Mouse (Mus musculus): ENCODE data around the gene Snap29.

Snap29 gene

DNA sequence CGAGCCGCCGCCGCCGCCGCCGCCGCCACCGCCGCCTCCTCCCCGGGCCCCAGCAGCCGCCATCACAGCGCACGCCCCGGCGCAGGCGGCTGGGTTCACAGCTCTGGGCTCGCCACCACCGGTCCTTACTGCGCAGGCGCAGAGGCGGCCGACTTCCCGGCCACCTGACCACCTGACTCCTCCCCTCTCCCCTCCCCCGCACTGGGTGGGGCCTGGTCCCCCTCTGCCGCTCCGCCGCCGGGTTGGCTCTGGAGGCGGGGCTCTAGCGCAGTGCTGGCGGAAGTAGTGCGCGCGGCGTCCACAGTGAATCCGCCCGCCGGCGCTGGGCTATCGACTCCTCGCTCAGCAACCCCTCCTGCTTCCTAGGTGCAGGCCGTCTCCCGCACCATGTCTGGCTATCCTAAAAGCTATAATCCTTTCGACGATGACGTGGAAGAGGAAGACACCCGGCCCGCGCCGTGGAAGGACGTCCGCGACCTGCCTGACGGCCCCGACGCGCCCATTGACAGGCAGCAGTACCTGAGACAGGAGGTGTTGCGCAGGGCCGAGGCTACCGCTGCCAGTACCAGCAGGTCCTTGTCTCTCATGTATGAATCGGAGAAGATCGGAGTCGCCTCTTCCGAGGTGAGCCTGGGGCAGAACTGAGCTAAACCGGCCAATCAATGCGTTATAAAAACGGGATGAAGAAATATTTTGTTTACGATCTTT, at the start of gene Snap29, which contains the start of gene Pi4ka:
Gene Snap29 (plus strand): TSS at position 251 of the 708 bp plus-strand sequence.
Gene Pi4ka (minus strand): TSS at position 579 of the 708 bp plus-strand sequence.
- peak; percentile 99 for DNase-seq (ENCODE audit: low spot score)

DNA sequence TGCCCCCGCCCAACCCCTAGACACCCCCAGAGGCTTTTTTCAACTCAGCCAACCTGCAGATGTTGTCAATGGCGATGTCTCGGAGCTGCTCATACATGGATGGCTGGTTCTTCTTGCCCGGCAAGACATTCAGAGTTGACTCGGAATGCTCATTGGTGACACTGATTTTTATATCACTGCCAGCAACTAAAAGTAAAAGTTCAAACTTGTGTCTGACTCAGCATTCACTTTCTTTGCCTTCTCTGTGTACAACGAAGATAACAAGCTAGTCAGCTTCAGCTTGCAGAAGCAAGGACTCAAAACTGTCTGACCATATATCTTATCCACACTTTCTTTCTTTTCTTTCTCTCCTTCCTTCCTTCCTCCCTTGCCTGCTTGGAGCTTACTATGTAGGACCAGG, 49.8 kb upstream of the Snap29 start:
- DNase-seq (ENCODE audit: low spot score) = no peak

DNA sequence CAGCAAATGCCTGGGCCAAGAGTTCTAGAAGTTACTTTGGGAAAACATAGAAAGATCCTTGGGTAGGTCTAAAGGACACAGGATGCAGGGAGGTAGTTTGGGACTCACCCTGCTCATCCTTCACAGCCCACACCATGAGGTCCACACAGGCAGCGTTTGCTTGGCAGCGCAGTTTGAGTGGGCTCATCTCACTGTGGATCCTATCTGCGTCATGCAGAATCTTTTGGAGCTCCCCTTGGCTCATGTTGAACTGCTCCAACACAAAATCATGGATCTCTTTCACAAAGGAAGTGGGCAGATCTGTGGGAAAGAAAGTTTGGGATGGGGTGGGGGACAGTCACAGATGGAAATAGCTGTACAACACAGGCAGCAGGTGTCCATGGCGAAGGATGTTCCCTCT, 47.0 kb upstream of the Snap29 start:
- DNase-seq (ENCODE audit: low spot score) = no peak

DNA sequence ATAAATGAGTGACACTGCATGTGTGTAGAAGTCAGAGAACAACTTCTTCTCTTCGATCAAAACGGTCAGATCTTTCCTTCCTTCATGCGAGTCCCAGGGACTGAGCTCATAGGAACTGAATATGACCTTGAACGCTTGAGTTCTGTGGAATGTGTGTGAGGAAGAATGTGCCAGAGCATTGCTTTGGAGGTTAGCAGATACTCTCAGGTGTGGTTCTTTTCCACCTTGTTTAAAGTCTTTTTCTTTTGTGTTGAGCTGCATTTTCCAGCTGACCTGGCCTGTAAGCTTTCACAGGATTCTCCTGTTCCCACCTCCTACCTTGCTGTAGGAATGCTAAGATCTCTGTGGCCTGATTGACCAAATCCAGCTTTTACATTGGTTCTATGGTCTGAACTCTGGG, 23.5 kb upstream of the Snap29 start:
- DNase-seq (ENCODE audit: low spot score) = no peak

DNA sequence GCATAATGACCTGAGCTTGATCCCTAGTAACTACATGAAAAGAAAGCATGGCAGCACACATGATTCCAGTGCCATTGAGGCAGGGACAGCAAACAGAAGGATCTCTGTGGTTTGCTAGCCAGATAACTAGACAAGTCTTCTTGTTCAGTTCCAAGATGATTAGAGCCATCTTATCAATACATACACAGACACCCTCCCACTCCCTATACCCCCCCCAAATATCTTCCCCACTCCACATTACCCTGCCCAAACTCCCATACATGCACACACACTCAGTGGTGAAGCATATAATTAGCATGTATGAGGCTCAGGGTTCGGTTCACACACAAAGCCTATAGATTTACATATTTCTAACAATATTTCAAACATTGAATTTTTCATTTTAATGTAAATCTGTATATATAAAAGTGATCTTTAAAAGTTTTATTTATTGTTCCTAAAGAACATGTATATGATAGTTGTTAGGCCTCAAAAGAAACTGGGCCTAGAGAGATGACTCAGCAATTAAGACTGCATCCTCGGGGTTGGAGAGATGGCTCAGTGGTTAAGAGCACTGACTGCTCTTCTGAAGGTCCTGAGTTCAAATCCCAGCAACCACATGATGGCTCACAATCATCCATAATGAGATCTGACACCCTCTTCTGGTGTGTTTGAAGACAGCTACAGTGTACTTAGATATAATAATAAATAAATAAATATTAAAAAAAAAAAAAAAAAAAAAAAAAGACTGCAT, 22.0 kb upstream of the Snap29 start:
- DNase-seq (ENCODE audit: low spot score) = no peak

DNA sequence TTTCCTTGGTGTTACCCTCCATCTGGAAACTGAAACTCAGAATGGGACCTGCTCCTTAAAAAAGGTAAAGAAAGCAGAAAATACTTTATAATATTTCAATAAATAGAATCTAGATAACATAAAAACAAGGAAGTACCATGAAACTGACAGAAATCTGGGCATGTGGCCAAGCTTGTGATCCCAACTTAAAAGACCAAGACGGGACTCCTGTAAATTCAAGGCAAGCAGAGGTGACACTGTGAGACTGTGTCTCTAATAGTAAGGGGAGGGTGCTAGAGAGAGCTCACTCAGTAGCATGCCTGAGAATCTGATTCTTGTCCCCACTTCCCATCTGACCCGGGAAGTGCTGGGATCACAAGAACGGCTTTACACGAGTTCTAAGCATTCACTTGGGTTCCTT, 13.0 kb upstream of the Snap29 start:
- DNase-seq (ENCODE audit: low spot score) = no peak

DNA sequence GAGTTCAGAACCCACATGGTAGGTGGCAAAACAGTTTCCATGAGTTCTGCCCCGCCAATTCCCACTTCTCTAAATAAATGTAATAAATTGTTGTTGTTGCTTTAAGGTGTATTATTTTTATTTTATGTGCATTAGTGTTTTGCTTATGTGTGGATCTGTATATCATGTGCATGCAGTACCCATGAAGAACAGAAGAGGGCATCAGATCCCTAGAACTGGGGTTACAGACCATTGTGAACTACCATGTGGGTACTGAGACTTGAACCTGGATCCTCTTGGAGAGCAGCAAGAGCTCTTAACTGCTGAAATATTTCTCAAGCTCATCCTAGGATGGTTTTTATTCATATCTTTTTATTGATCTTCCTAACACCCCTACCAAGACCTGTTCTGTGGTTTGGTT, 2.9 kb upstream of the Snap29 start:
- DNase-seq (ENCODE audit: low spot score) = peak; percentile 13

DNA sequence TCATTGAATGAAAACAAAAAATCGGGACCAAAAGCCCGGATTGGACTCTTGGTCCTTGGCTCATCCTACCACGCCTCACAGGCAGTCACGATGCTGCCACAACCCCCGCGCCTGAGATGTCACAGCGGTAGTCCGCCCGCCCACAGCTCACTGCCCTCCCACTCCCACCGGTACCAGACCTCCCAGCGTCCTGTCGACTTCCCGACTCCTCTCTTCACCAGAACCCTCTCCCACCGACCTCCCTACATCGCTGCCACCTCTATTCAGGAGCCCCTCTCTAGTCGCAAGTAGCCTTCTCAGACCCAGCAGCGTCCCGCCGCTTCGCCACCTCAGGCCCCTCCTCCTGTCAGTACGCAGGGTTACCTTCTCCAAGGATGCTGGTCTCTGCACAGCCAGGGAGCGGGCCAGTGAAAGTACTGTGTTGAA, 502 bp upstream of the Snap29 start:
- no peak for DNase-seq (ENCODE audit: low spot score)

DNA sequence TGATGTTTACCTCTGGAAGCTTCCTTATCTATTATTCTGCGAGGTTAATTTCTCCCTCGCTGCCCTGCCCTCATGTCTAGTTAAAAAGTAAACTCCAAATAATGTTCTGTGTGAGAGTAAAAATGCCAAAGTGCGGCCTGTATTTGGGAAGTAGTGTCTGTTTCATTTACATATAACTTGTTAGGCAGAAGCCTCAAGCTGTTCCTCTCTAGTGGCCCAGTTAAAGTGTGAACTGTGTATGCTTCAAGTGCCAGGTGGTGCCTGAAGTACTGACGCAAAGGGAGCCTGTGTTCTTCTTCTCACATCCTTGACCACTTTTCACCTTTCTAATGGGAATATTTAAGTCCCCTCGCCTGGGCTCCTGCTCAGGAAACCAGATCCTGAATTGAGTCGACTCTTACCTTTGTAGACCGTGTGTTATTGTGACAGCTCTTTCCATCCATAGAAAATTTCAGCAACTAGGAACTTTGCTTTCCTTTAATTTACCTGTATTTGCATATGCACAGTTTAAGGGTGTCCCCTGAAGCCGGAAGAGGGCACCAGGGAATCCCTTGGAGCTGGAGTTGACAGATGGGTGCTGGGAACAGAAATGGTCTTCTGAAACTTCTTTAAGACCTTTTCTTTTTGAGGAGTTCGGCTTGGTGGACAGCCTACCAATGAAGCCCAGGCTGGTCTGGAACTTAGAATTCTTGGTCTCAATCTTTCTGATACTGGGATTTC, 886 bp downstream of the Snap29 start:
- no peak for DNase-seq (ENCODE audit: low spot score)

DNA sequence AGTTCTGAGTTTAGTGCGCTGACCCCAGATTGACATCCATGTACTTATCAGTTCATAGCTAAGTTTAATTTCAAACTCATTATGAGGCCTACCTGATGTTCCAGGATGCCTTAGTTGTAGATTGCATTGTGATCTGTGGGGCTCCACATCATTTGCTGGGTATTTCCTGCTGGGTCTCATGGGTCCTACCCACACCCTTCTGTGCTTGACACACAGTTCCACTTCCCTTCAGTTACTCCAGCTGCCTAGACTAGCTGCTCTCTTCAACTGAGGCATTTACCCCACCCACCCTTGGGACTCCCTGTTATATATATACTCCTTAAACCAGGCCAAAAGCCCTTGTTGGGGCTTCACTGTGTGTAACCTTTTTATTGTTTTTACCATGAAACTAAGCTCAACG, 3.3 kb downstream of the Snap29 start:
- DNase-seq (ENCODE audit: low spot score) = no peak

DNA sequence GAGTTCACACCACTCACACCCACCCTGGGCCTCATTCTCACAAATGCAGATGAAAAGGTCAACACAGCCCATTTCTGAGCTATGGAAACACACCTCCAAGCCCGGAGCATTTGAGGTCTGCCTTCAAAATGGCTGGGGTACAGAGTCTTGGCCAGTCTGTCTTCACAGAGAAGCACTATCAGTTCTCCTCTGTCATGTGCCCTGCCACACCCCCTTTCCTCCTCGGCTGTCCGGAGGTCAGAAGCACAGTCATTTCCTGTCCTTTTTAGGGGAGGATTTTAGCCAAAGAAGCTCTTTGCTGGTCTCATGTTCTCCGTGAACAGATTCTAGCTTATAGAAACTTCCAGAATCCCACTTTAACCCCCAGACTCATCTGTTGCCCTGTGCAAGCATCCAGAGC, 4.4 kb downstream of the Snap29 start:
- DNase-seq (ENCODE audit: low spot score) = peak; percentile 59

DNA sequence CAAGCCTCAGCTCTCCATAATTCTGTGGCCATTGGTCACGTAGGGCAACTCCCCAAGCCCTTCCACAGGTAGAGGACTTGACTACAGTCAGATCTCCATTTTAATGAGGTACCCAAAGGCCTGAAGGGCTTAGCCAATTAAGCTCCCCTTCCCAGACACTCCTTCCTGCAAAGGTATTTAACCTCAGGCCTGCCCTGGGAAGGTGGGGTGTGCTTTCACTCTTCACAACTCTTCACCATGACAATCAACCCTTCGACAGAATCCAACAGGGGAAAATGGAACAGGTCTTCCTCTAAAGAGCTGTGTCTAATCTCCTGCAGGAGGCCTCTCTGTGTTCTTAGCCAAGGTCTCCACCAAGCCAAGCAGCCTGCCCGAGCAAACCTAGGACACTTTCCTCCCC, 17.2 kb downstream of the Snap29 start:
- no peak for DNase-seq (ENCODE audit: low spot score)

DNA sequence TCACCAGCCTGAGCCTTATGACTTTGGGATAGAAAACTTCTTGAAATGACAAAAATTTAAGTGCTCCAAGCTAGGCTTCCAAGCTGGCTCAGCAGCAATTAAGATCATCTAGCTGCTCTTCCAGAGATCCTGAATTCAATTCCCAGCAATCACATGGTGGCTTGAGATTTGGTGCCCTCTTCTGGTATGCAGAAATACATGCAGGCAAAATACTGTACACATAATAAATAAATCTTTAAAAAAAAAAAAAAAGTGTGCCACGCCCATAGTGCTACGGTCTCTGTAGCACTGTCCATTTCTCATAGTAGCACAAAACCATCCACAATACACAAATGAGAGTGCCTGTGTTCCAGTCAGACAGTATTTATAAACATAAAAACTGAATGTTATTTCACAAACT, 26.8 kb downstream of the Snap29 start:
- DNase-seq (ENCODE audit: low spot score) = no peak

DNA sequence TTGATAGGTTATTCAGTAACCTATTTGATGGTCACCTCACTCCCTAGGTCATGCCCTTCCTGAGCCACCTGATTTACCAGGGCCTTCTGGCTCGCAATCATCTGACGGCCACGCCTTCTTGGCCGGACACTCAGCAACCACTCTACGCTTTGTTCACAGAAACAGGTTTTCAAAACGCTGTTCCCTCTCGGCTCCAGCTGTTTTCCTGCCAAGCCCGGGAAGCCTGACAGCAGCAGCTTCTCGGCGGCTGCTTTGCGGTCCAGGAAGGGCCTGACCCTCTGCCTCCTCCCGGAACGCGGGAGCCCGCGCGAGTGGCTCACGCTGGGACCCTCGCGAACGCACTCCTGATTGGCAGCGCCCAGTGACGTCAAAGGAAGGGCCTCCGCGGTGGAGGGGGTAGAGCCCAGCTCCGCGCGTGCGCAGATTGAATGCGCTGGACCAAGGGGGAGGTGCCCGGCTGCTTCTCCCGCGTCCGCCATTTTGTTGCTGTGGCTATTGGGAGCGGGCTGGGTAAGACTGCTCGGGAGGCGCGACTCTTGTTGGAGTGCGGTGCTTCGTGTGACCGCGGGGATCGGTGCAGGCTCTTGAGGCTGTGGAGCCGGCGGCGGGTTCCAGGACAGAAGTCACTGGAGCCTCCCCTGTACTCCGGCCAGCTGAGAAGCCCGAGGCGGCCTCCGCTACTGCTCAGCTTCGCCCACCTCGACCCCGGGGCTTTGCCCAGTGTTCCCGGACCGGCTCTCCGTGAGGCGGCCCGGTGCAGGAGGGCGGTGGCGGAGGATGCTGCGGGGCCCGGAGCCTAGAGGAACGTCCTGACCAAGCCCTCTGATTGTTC, 46.0 kb downstream of the Snap29 start, which contains the start of gene Crkl:
Gene Crkl (plus strand): TSS at position 447 of the 832 bp plus-strand sequence.
- DNase-seq (ENCODE audit: low spot score) = peak; percentile 98

DNA sequence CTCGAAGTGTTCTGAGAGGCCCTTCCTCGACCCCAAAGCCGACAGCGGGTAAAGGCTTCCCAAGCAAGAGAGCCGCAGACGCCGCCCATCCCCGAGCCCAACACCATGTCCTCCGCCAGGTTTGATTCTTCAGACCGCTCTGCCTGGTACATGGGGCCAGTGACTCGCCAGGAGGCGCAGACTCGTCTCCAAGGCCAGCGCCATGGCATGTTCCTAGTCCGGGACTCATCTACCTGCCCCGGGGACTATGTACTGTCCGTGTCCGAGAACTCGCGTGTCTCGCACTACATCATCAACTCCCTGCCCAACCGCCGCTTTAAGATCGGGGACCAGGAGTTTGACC, 46.6 kb downstream of the Snap29 start:
- peak; percentile 61 for DNase-seq (ENCODE audit: low spot score)

DNA sequence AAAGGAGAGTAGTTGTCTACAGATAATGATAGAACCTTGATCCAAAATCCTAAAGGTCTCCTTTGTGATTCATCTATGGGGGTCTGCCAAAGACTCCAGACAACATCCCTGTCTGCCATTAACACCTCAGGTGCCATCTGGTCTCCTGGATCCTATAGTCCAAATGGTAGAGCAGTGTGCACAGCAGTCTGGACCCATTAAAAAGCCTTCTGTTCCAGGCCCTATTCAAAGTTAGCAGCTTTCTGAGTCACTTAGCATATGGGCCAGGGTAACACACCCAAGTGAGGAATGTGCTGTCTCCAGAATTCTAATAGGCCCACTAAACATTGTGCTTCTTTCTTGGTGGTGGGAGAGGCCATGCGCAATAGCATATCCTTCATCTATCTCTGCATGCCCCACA, 51.1 kb downstream of the Snap29 start:
- DNase-seq (ENCODE audit: low spot score) = no peak

DNA sequence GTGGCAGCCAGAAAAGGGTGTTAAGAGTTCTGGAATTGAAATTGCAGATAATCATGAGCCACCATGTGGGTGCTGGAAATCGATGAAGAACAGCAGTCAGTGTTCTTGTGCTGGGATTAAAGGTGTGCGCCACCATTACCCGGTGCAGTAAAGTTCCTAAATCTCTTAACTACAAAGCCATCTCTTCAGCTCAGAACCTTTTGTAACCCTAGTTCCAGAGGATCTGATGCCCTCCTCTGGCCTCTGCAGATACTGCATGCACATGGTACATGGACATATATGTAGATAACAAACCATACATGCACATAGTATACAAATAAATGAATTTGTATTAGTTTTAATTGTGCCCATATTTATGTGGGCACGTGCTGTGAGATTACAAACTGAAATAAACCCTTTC, 54.5 kb downstream of the Snap29 start:
- no peak for DNase-seq (ENCODE audit: low spot score)

DNA sequence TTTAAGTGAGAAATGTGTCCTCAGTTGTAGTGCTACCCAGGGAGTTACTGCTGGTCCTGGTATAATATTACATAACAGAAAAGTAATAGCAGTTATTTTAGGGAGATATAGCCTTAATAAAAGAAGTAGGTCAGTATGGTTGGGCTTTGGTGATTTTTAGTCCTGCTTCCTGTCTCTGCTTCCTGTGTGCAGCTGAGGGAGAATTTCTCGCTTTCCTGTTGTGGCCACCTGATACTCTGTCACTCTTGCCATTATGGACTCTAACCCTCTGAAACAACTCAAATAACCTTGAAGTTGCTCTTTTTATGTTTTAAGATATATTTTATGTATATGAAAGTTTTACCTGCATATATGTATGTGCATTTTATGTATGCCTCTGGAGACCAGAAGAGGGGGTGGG, 55.8 kb downstream of the Snap29 start:
- DNase-seq (ENCODE audit: low spot score) = no peak

DNA sequence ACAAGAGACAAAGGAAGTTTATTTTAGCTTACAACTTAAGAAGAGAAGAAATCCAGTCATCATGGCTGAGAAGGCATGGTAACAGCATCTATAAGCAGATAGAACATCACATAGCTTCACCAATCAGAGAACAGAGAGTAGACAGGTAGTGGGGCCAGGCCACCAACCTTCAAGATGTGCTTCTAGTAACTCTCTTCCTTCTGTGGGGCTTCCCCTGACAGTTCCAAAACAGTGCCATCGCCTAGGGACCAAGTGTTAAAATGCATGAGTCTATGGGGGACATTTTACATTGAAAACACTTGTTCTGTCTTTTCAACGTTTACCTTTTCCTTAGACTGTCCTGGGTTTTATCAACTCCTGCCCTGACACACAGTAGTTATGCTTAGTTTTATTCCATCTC, 57.4 kb downstream of the Snap29 start:
- DNase-seq (ENCODE audit: low spot score) = no peak

DNA sequence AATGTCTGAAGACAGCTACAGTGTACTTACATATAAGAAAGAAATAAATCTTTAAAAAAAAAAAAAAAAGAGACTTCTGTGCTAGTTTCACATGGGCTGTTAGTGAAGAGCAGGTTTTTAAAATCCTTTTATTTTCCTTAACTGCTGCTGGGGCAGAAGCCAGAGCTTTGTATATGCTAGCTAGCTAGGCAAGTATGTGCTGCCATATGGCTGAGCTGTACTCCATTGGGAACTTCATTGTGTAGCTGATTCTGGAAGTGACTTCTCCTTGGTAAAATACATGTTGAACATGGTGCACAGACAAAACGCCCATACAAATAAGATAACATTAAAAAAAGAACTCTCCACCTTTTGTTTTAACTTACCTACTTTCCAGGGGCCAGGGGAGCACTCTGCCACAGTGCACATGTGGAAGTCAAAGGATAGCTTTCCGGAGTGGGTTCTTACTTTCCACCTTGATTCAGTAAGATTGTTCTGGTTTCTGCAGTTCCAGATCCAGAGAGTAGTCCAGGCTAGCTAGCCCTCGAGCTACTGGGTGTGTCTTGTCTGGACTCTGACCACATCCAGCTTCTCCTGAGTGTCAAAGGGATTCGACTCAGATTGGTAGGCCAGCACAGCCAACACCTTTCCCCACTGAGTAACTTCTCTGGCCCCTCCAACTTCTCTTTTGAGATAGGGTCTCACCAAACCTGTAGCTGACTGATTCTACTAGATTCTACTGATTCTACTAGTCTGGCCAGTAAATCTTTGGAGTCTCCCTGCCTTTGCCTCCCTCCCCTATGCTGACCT, 61.3 kb downstream of the Snap29 start:
- DNase-seq (ENCODE audit: low spot score) = peak; percentile 27

DNA sequence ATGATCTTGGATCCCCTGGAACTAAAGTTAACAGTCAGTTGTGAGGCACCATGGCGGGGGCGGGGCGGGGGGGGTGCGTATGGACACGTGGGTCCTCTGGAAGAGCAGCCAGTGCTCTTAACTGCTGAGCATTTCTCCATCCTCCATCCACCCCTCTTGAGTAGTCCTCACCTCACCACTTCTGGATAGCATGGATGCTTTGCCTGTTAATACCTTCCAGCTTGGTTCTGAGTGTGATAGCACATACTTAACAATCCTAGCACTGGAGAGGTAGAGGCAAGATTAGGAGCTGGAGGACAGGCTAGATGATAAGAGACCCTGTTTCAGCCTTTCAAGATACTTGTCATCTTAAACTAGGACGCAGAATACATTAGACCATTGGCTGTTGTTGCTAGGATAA, 66.7 kb downstream of the Snap29 start:
- no peak for DNase-seq (ENCODE audit: low spot score)

Measured in yolk sac, embryonic 10.5 days (tissue).